Comparison of ENCODE assay signal across 7 mouse cellular contexts in genomic region chr9:64050513-64051065, GRCm38 (mm10). TPM values are rescaled to one million over a fixed set of nuclear protein-coding genes. Genes with fewer than 3 reads are reported as not detected.
DNase-seq lines count a peak whose midpoint lies in the region; ATAC-seq and TF ChIP-seq lines count a peak whose summit lies in the region.

No protein-coding gene starts in this region.

- H3K9ac ChIP-seq in forebrain, embryonic 15.5 days (replicated peaks): no peak overlapping the region
- peak overlapping the region; percentile 46; the same call in 1 of the 2 replicates for H3K9ac ChIP-seq in kidney, postnatal 0 days (ENCODE audit: low read depth, low read length)

- no peak for ATAC-seq in forebrain, embryonic 15.5 days (replicated peaks)
- ATAC-seq in kidney, postnatal 0 days (replicated peaks; ENCODE audit: low FRiP score, low read depth): no peak

- no peaks in the 10 kb centered on the region for H3K27me3 ChIP-seq in C2C12 (ENCODE audit: control insufficient read depth, insufficient read depth, insufficient read length)
- H3K27me3 ChIP-seq in forebrain, embryonic 15.5 days: no peaks in the 10 kb centered on the region
- H3K27me3 ChIP-seq in kidney, postnatal 0 days (ENCODE audit: insufficient read depth, low read length): no peaks in the 10 kb centered on the region
- no peaks in the 10 kb centered on the region for H3K27me3 ChIP-seq in myocyte (ENCODE audit: control insufficient read depth, insufficient read depth, insufficient read length)

- TF ChIP-seq CTCF in C2C12 (IDR thresholded peaks at IDR 0.05; ENCODE audit: control insufficient read depth, insufficient read depth, insufficient read length): no peak
- TF ChIP-seq CTCF in kidney, postnatal 0 days (IDR thresholded peaks at IDR 0.05; ENCODE audit: low read depth): no peak

- DNase-seq in MN1 (ENCODE audit: low spot score): peak; percentile 75
- no peak for DNase-seq in kidney, postnatal 0 days (ENCODE audit: low spot score)
- no peak for DNase-seq in urinary bladder, postnatal 10 days (ENCODE audit: low spot score)
- no peak for DNase-seq in thymus, postnatal 0 days (ENCODE audit: low spot score)

- WGBS in forebrain, embryonic 15.5 days: 46% methylated on average over 8 of the region's 8 CpGs
- WGBS in kidney, postnatal 0 days: 25% methylated on average over 8 of the region's 8 CpGs

- no peak for TF ChIP-seq POLR2A in myocyte (IDR thresholded peaks at IDR 0.05; ENCODE audit: insufficient read length, low read depth)

- peak overlapping the region; percentile 53 for H3K4me2 ChIP-seq in forebrain, embryonic 15.5 days (replicated peaks)
- H3K4me2 ChIP-seq in kidney, postnatal 0 days (ENCODE audit: low read length): peak overlapping the region; percentile 51
- H3K4me2 ChIP-seq in myocyte (ENCODE audit: low read depth): peak overlapping the region; percentile 98

- H3K79me3 ChIP-seq in C2C12 (ENCODE audit: low read depth): no peaks in the 10 kb centered on the region

- H3ac ChIP-seq in C2C12 (ENCODE audit: control insufficient read depth, insufficient read length, low read depth) (no peak overlapping the region), myocyte (ENCODE audit: control insufficient read depth, insufficient read length) (no peak overlapping the region)

- H3K36me3 ChIP-seq in C2C12 (ENCODE audit: control insufficient read depth, insufficient read depth) (no peaks in the 10 kb centered on the region), myocyte (ENCODE audit: control insufficient read depth, insufficient read depth) (no peaks in the 10 kb centered on the region)
- H3K36me3 ChIP-seq in forebrain, embryonic 15.5 days: no peaks in the 10 kb centered on the region
- H3K36me3 ChIP-seq in kidney, postnatal 0 days (ENCODE audit: insufficient read depth, low read length): no peaks in the 10 kb centered on the region

- H3K79me2 ChIP-seq in C2C12 (ENCODE audit: control insufficient read depth, insufficient read depth): no peaks in the 10 kb centered on the region
- no peaks in the 10 kb centered on the region for H3K79me2 ChIP-seq in myocyte (ENCODE audit: control insufficient read depth, insufficient read depth)

- H3K4me1 ChIP-seq in forebrain, embryonic 15.5 days: peaks cover 13% of the 10 kb centered on the region
- peaks cover 11% of the 10 kb centered on the region for H3K4me1 ChIP-seq in kidney, postnatal 0 days (replicated peaks; ENCODE audit: insufficient read depth, low read length)

- H3K4me3 ChIP-seq in C2C12 (ENCODE audit: insufficient read depth, poor library complexity, severe bottlenecking) (peak overlapping the region; percentile 14), myocyte (peak overlapping the region; percentile 29)
- peak overlapping the region; percentile 26; the same call in 1 of the 2 replicates for H3K4me3 ChIP-seq in forebrain, embryonic 15.5 days
- H3K4me3 ChIP-seq in kidney, postnatal 0 days (replicated peaks; ENCODE audit: low read depth, low read length): peak overlapping the region; percentile 24; the same call in 1 of the 2 replicates

- no peaks in the 10 kb centered on the region for H3K9me3 ChIP-seq in forebrain, embryonic 15.5 days
- H3K9me3 ChIP-seq in kidney, postnatal 0 days (replicated peaks; ENCODE audit: low read length): no peaks in the 10 kb centered on the region

- no peak overlapping the region for H3K27ac ChIP-seq in forebrain, embryonic 15.5 days (replicated peaks)
- H3K27ac ChIP-seq in kidney, postnatal 0 days: peak overlapping the region; percentile 82; the same call in 1 of the 2 replicates

TF ChIP-seq in C2C12, 6 proteins besides CTCF, POLR2A, EP300 and RAD21:
- TF ChIP-seq USF1 (IDR thresholded peaks at IDR 0.05; ENCODE audit: low read depth) (no peak), MAX (IDR thresholded peaks at IDR 0.05) (no peak), MYOD1 (IDR thresholded peaks at IDR 0.05; ENCODE audit: control insufficient read depth, insufficient read length, low read depth) (no peak), CEBPB (IDR thresholded peaks at IDR 0.05; ENCODE audit: low read depth) (peak; percentile 92), MYOG (IDR thresholded peaks at IDR 0.05; ENCODE audit: control insufficient read depth, extremely low read depth, insufficient read length) (no peak), FOSL1 (IDR thresholded peaks at IDR 0.05; ENCODE audit: insufficient read depth, low read length, poor library complexity, severe bottlenecking) (peak; percentile 52)

TF ChIP-seq in myocyte, 11 proteins besides CTCF, POLR2A, EP300 and RAD21:
- no peak for TF ChIP-seq MYOG (IDR thresholded peaks at IDR 0.05; ENCODE audit: control insufficient read depth in 1 of 3, insufficient read depth in 1 of 3, insufficient read length in 2 of 3, low read depth in 2 of 3)
- no peak for TF ChIP-seq USF1 (IDR thresholded peaks at IDR 0.05; ENCODE audit: low read depth)
- TF ChIP-seq E2F4 (IDR thresholded peaks at IDR 0.05; ENCODE audit: insufficient read depth): no peak
- TF ChIP-seq REST (IDR thresholded peaks at IDR 0.05; ENCODE audit: insufficient read depth, insufficient read length): no peak
- no peak for TF ChIP-seq MAX (IDR thresholded peaks at IDR 0.05; ENCODE audit: low read depth)
- no peak for TF ChIP-seq TCF3 (IDR thresholded peaks at IDR 0.05; ENCODE audit: insufficient read length, low read depth)
- no peak for TF ChIP-seq POLR2AphosphoS2 (IDR thresholded peaks at IDR 0.05; ENCODE audit: insufficient read length, low read depth)
- no peak for TF ChIP-seq SRF (IDR thresholded peaks at IDR 0.05; ENCODE audit: control insufficient read depth, insufficient read length, low read depth)
- no peak for TF ChIP-seq TCF12 (IDR thresholded peaks at IDR 0.05; ENCODE audit: insufficient read depth, poor library complexity, severe bottlenecking)
- no peak for TF ChIP-seq CEBPB (IDR thresholded peaks at IDR 0.05; ENCODE audit: insufficient read depth, poor library complexity, severe bottlenecking)
- no peak for TF ChIP-seq MYOD1 (IDR thresholded peaks at IDR 0.05; ENCODE audit: control insufficient read depth in 1 of 3, insufficient read length in 2 of 3, low read depth in 2 of 3)
TF ChIP-seq in myocyte: peak in this region for 0.

RNA-seq across cellular contexts. Expression of gene Smad6, which starts 28.7 kb away (rescaled TPM):
- polyA plus RNA-seq in C2C12 (2012; fragmentation: generic; extraction: Trizol) (15.4 TPM), myocyte (2012; fragmentation: generic; extraction: Trizol) (1.5 TPM)
- 2.0 and 2.4 TPM in 2 replicates for polyA plus RNA-seq in forebrain, embryonic 15.5 days (2015; fragmentation: Nextera tagmentation; extraction: Ambion mirVana)
- polyA plus RNA-seq in kidney, postnatal 0 days (2015; fragmentation: Nextera tagmentation; extraction: Ambion mirVana): 7.2 and 10.6 TPM in 2 replicates
- 0.96 and 1.4 TPM in 2 replicates for polyA plus RNA-seq in thymus, postnatal 0 days (2015; fragmentation: Nextera tagmentation; extraction: Ambion mirVana)
